10 mouse cellular contexts compared by ENCODE assay signal in the genomic region with DNA sequence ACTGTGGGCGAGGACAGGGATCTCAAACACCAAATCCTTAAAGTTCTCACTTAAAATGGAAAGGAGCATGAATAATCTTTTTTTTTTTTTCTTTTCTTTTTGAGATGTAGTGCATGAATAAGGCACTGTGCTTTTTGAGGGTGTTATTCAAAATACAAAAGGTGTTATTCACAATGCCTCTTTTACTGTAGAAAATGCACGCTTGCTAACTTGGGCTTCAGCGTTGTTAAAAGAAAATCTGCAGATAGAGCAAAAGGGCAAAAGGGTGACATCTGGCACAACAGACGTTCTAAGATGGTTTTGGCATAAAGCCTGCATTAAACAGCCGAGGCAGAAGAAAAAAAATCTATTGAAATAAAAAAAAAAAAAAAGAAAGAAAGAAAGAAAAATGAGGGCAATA.
DNase-seq lines count a peak whose midpoint lies in the region; ATAC-seq lines count a peak whose summit lies in the region.
"Had no signal": no experiment of that assay in that cellular context is flagged by ENCODE, and none has a peak within 500 bp of the region (broad histone marks: within the 10 kb centered on the region; RNA-seq: fewer than 3 reads in every experiment).

No protein-coding gene starts in this region.

- no peak overlapping the region for H3K4me3 ChIP-seq in midbrain, embryonic 12.5 days
- H3K4me3 ChIP-seq in midbrain, embryonic 10.5 days, result no peak overlapping the region
- no peak overlapping the region for H3K4me3 ChIP-seq in forebrain, embryonic 14.5 days (ENCODE audit: low read depth, low read length)
- H3K4me3 ChIP-seq: heart, embryonic 15.5 days; limb, embryonic 10.5 days had no signal

- H3K4me1 ChIP-seq in midbrain, embryonic 12.5 days, result peaks cover 6% of the 10 kb centered on the region; the same call in 1 of the 2 replicates
- H3K4me1 ChIP-seq in midbrain, embryonic 10.5 days, result no peaks in the 10 kb centered on the region
- peaks cover 10% of the 10 kb centered on the region for H3K4me1 ChIP-seq in forebrain, embryonic 14.5 days (ENCODE audit: control insufficient read depth, insufficient read depth, low read length)
- H3K4me1 ChIP-seq: heart, embryonic 15.5 days; limb, embryonic 10.5 days had no signal

- H3K27me3 ChIP-seq in midbrain, embryonic 12.5 days, result no peaks in the 10 kb centered on the region
- H3K27me3 ChIP-seq in midbrain, embryonic 10.5 days (ENCODE audit: low read depth, poor library complexity, severe bottlenecking), result no peaks in the 10 kb centered on the region
- H3K27me3 ChIP-seq in forebrain, embryonic 14.5 days (replicated peaks; ENCODE audit: control insufficient read depth, insufficient read depth, low read length), result no peaks in the 10 kb centered on the region
- H3K27me3 ChIP-seq: heart, embryonic 15.5 days had no signal

- 31% methylated on average over 5 of the region's 5 CpGs for WGBS in midbrain, embryonic 12.5 days
- WGBS in midbrain, embryonic 10.5 days, result 74% methylated on average over 5 of the region's 5 CpGs
- 5% methylated on average over 5 of the region's 5 CpGs for WGBS in forebrain, embryonic 14.5 days

- H3K4me2 ChIP-seq in midbrain, embryonic 12.5 days (replicated peaks), result no peak overlapping the region
- no peak overlapping the region for H3K4me2 ChIP-seq in forebrain, embryonic 14.5 days (ENCODE audit: low read length)
- H3K4me2 ChIP-seq: heart, embryonic 15.5 days; lung, embryonic 14.5 days had no signal

- peaks cover 7% of the 10 kb centered on the region; the same call in 1 of the 2 replicates for H3K9me3 ChIP-seq in midbrain, embryonic 12.5 days
- H3K9me3 ChIP-seq in midbrain, embryonic 10.5 days (replicated peaks), result peaks cover 7% of the 10 kb centered on the region; the same call in 1 of the 2 replicates
- H3K9me3 ChIP-seq in forebrain, embryonic 14.5 days (replicated peaks; ENCODE audit: control insufficient read depth, low read length), result peaks cover 5% of the 10 kb centered on the region; the same call in 1 of the 2 replicates
- H3K9me3 ChIP-seq: heart, embryonic 15.5 days; limb, embryonic 10.5 days had no signal

- peak overlapping the region; percentile 42 for H3K27ac ChIP-seq in midbrain, embryonic 12.5 days (replicated peaks)
- H3K27ac ChIP-seq in midbrain, embryonic 10.5 days (replicated peaks), result no peak overlapping the region
- H3K27ac ChIP-seq in forebrain, embryonic 14.5 days (ENCODE audit: low read depth, low read length), result peak overlapping the region; percentile 36; the same call in 1 of the 2 replicates
- H3K27ac ChIP-seq: heart, embryonic 15.5 days; limb, embryonic 10.5 days had no signal

- no peak for DNase-seq in midbrain, embryonic 10.5 days (ENCODE audit: low spot score)
- DNase-seq in cerebellum, adult 18-20 months, result peak; percentile 14 to 17
- peak; percentile 90 for DNase-seq in forebrain, embryonic 14.5 days (ENCODE audit: low spot score)
- peak; percentile 20 for DNase-seq in left cerebral cortex, postnatal 4 days
- no peak for DNase-seq in spleen, postnatal 10 days (ENCODE audit: low spot score in 2 of 2)
- no peak for DNase-seq in gastrocnemius, postnatal 4 days (ENCODE audit: low spot score in 2 of 2)
- DNase-seq: lung, embryonic 14.5 days had no signal

- intact Hi-C loops in left cerebral cortex, postnatal 4 days (cut with DNase I), result no loop called here

- no peak overlapping the region for H3K9ac ChIP-seq in midbrain, embryonic 12.5 days (replicated peaks)
- no peak overlapping the region for H3K9ac ChIP-seq in forebrain, embryonic 14.5 days (ENCODE audit: low read length)
- H3K9ac ChIP-seq: heart, embryonic 15.5 days; lung, embryonic 14.5 days had no signal

- ATAC-seq in midbrain, embryonic 12.5 days (ENCODE audit: low FRiP score, low read depth), result peak; percentile 55; the same call in 1 of the 2 replicates
- ATAC-seq in forebrain, embryonic 14.5 days, result peak; percentile 83

- H3K36me3 ChIP-seq in midbrain, embryonic 12.5 days, result no peaks in the 10 kb centered on the region
- no peaks in the 10 kb centered on the region for H3K36me3 ChIP-seq in midbrain, embryonic 10.5 days
- no peaks in the 10 kb centered on the region for H3K36me3 ChIP-seq in forebrain, embryonic 14.5 days (ENCODE audit: control insufficient read depth, insufficient read depth, low read length)
- H3K36me3 ChIP-seq: heart, embryonic 15.5 days; limb, embryonic 10.5 days had no signal

Comparison
In these comparisons a context has a peak if more than half of its experiments do, and no peak if none do; other contexts are left out.
1. DNase-seq: peak in cerebellum, adult 18-20 months (2 of 2), forebrain, embryonic 14.5 days (single experiment) and left cerebral cortex, postnatal 4 days (single experiment); none in midbrain, embryonic 10.5 days (single experiment), spleen, postnatal 10 days (0 of 2) and gastrocnemius, postnatal 4 days (0 of 2).